9 mouse cellular contexts compared by ENCODE assay signal in genomic region chr5:136780465-136780864, GRCm38 (mm10).
DNase-seq lines count a peak whose midpoint lies in the region; ATAC-seq lines count a peak whose summit lies in the region.
"Had no signal": no experiment of that assay in that cellular context is flagged by ENCODE, and none has a peak within 500 bp of the region (broad histone marks: within the 10 kb centered on the region; RNA-seq: fewer than 3 reads in every experiment).

No protein-coding gene starts in this region.

- no peaks in the 10 kb centered on the region for H3K4me1 ChIP-seq in forebrain, embryonic 10.5 days
- H3K4me1 ChIP-seq in forebrain, embryonic 12.5 days: no peaks in the 10 kb centered on the region

- DNase-seq in forebrain, embryonic 10.5 days (ENCODE audit: extremely low spot score, low spot score): peak; percentile 55
- DNase-seq in left cerebral cortex, postnatal 14 days (ENCODE audit: low spot score in 2 of 2): peak; percentile 38 to 46
- DNase-seq in left cerebral cortex, adult 11 months (ENCODE audit: low spot score): no peak
- peak; percentile 84 for DNase-seq in ZHBTc4 (ENCODE audit: low read depth, low spot score)
- peak; percentile 55 for DNase-seq in forelimb bud, embryonic 11.5 days (ENCODE audit: low read depth, low spot score)
- peak; percentile 56 for DNase-seq in naive thymus-derived CD4-positive, alpha-beta T cell, adult 2 months (ENCODE audit: low read depth)
- DNase-seq in Muller cell, postnatal 12 days (ENCODE audit: inconsistent ontology term): no peak

- ATAC-seq in forebrain, embryonic 12.5 days (ENCODE audit: low FRiP score): no peak

- H3K4me3 ChIP-seq in forebrain, embryonic 10.5 days: no peak overlapping the region
- H3K4me3 ChIP-seq in forebrain, embryonic 12.5 days (replicated peaks): no peak overlapping the region
- H3K4me3 ChIP-seq: midbrain, embryonic 12.5 days had no signal

- intact Hi-C loops in left cerebral cortex, postnatal 14 days (cut with DNase I): no loop called here

- no peak overlapping the region for H3K4me2 ChIP-seq in forebrain, embryonic 12.5 days
- H3K4me2 ChIP-seq: midbrain, embryonic 12.5 days had no signal

- H3K36me3 ChIP-seq in forebrain, embryonic 10.5 days (replicated peaks): no peaks in the 10 kb centered on the region
- H3K36me3 ChIP-seq in forebrain, embryonic 12.5 days (replicated peaks): no peaks in the 10 kb centered on the region
- H3K36me3 ChIP-seq: midbrain, embryonic 12.5 days had no signal

- no peak overlapping the region for H3K27ac ChIP-seq in forebrain, embryonic 10.5 days
- no peak overlapping the region for H3K27ac ChIP-seq in forebrain, embryonic 12.5 days
- H3K27ac ChIP-seq: midbrain, embryonic 12.5 days had no signal

- no peaks in the 10 kb centered on the region for H3K27me3 ChIP-seq in forebrain, embryonic 10.5 days (ENCODE audit: poor library complexity, severe bottlenecking)
- no peaks in the 10 kb centered on the region for H3K27me3 ChIP-seq in forebrain, embryonic 12.5 days

- 43% methylated on average over 10 of the region's 10 CpGs for WGBS in forebrain, embryonic 10.5 days
- 48% methylated on average over 10 of the region's 10 CpGs for WGBS in forebrain, embryonic 12.5 days

- H3K9me3 ChIP-seq in forebrain, embryonic 10.5 days: peaks cover 4% of the 10 kb centered on the region; the same call in 1 of the 2 replicates
- H3K9me3 ChIP-seq in forebrain, embryonic 12.5 days: 0 out of 2 replicates have a peak, but pooled peaks cover under 1% of the 10 kb centered on the region

- H3K9ac ChIP-seq in forebrain, embryonic 12.5 days: no peak overlapping the region
- H3K9ac ChIP-seq: midbrain, embryonic 12.5 days had no signal

Comparison
In these comparisons a context has a peak if more than half of its experiments do, and no peak if none do; other contexts are left out.
1. DNase-seq: peak in forebrain, embryonic 10.5 days (single experiment), left cerebral cortex, postnatal 14 days (2 of 2), ZHBTc4 (single experiment), forelimb bud, embryonic 11.5 days (single experiment) and naive thymus-derived CD4-positive, alpha-beta T cell, adult 2 months (single experiment); none in left cerebral cortex, adult 11 months (single experiment) and Muller cell, postnatal 12 days (single experiment).